8 mouse cellular contexts compared by ENCODE assay signal in genomic region chr11:97627556-97628302, GRCm38 (mm10). TPM values are rescaled to one million over a fixed set of nuclear protein-coding genes. Genes with fewer than 3 reads are reported as not detected.
DNase-seq lines count a peak whose midpoint lies in the region; ATAC-seq and TF ChIP-seq lines count a peak whose summit lies in the region.
"Had no signal": no experiment of that assay in that cellular context is flagged by ENCODE, and none has a peak within 500 bp of the region (broad histone marks: within the 10 kb centered on the region; RNA-seq: fewer than 3 reads in every experiment).

No protein-coding gene starts in this region.

- in situ Hi-C loops in ES-E14 (cut with MboI; ENCODE audit: low sequenced_read_pairs in 2 of 2, unreplicated experiment in 2 of 2) = no loop called here

- H3K27ac ChIP-seq in ES-E14 (ENCODE audit: insufficient read depth, low read depth, low read length, poor library complexity, severe bottlenecking) = peak overlapping the region; percentile 49
- no peak overlapping the region for H3K27ac ChIP-seq in cortical plate, adult 2 months (ENCODE audit: insufficient read depth, low read length)
- H3K27ac ChIP-seq in hindbrain, embryonic 11.5 days (ENCODE audit: low read depth, low read length) = no peak overlapping the region
- H3K27ac ChIP-seq in midbrain, embryonic 11.5 days (ENCODE audit: low read depth, low read length) = no peak overlapping the region

- WGBS in hindbrain, embryonic 11.5 days = under 1% methylated on average over 30 of the region's 30 CpGs
- 0% methylated on average over 30 of the region's 30 CpGs for WGBS in midbrain, embryonic 11.5 days

- no peak for ATAC-seq in hindbrain, embryonic 11.5 days (ENCODE audit: low FRiP score)
- no peak for ATAC-seq in midbrain, embryonic 11.5 days (ENCODE audit: low FRiP score)

- peaks cover 49% of the 10 kb centered on the region for H3K27me3 ChIP-seq in hindbrain, embryonic 11.5 days (ENCODE audit: control insufficient read depth, insufficient read depth, low read length)
- H3K27me3 ChIP-seq in midbrain, embryonic 11.5 days (ENCODE audit: control insufficient read depth, insufficient read depth, low read length) = peaks cover 55% of the 10 kb centered on the region

- peak overlapping the region; percentile 96 for H3K9ac ChIP-seq in ES-E14 (ENCODE audit: insufficient read depth, low read depth, low read length, poor library complexity, severe bottlenecking)
- H3K9ac ChIP-seq in hindbrain, embryonic 11.5 days (ENCODE audit: low read depth, low read length) = peak overlapping the region; percentile 40; the same call in 1 of the 2 replicates
- H3K9ac ChIP-seq in midbrain, embryonic 11.5 days (ENCODE audit: low read length) = peak overlapping the region; percentile 50

- peaks cover 14% of the 10 kb centered on the region for H3K36me3 ChIP-seq in ES-E14 (ENCODE audit: control insufficient read depth, insufficient read depth, low read length, poor library complexity, severe bottlenecking)
- H3K36me3 ChIP-seq in hindbrain, embryonic 11.5 days (ENCODE audit: control insufficient read depth, insufficient read depth, low read length) = no peaks in the 10 kb centered on the region
- H3K36me3 ChIP-seq in midbrain, embryonic 11.5 days (ENCODE audit: control insufficient read depth, insufficient read depth, low read length) = no peaks in the 10 kb centered on the region

- peak overlapping the region; percentile 77 to 89 for H3K4me3 ChIP-seq in ES-E14 (ENCODE audit: insufficient read depth in 1 of 2, low read depth in 1 of 2, low read length in 2 of 2, poor library complexity in 1 of 2, severe bottlenecking in 1 of 2)
- peak overlapping the region; percentile 39; the same call in 1 of the 2 replicates for H3K4me3 ChIP-seq in cortical plate, adult 2 months (ENCODE audit: insufficient read depth, low read length)
- H3K4me3 ChIP-seq in hindbrain, embryonic 11.5 days (ENCODE audit: low read depth, low read length) = peak overlapping the region; percentile 74
- peak overlapping the region; percentile 71 for H3K4me3 ChIP-seq in midbrain, embryonic 11.5 days (ENCODE audit: low read depth, low read length)

- H3K9me3 ChIP-seq in ES-E14 (ENCODE audit: control insufficient read depth, insufficient read depth, low read depth, low read length) = no peaks in the 10 kb centered on the region
- no peaks in the 10 kb centered on the region for H3K9me3 ChIP-seq in hindbrain, embryonic 11.5 days (ENCODE audit: control insufficient read depth, low read length)
- no peaks in the 10 kb centered on the region for H3K9me3 ChIP-seq in midbrain, embryonic 11.5 days (ENCODE audit: control insufficient read depth, low read length)

- TF ChIP-seq CTCF in cortical plate, adult 2 months (IDR thresholded peaks at IDR 0.05; ENCODE audit: extremely low read depth, insufficient read depth, low read length) = no peak

- H3K4me2 ChIP-seq in hindbrain, embryonic 11.5 days (replicated peaks; ENCODE audit: low read depth, low read length) = peak overlapping the region; percentile 91
- H3K4me2 ChIP-seq in midbrain, embryonic 11.5 days = peak overlapping the region; percentile 58

- no peak for TF ChIP-seq POLR2A in cortical plate, adult 2 months (IDR thresholded peaks at IDR 0.05; ENCODE audit: extremely low read depth, insufficient read depth, low read length)

- no peak for DNase-seq in ES-E14 (ENCODE audit: low read depth, low spot score)
- peak; percentile 64 for DNase-seq in hindbrain, embryonic 11.5 days (ENCODE audit: low spot score)
- peak; percentile 92 for DNase-seq in midbrain, embryonic 11.5 days (ENCODE audit: low spot score, missing footprints)
- no peak for DNase-seq in left cerebral cortex, postnatal 36 days (ENCODE audit: low spot score in 2 of 2)
- DNase-seq in frontal cortex, postnatal 14 days (ENCODE audit: low spot score in 2 of 2) = no peak
- DNase-seq in gastrocnemius, adult 8-10 months (ENCODE audit: low spot score in 2 of 2) = no peak
- DNase-seq: right cerebral cortex, adult 18-20 months had no signal

- intact Hi-C loops in left cerebral cortex, postnatal 36 days (cut with DNase I) = no loop called here

- peaks cover 4 to 19% of the 10 kb centered on the region in 2 experiments; a peak in 2 of 4 replicates for H3K4me1 ChIP-seq in ES-E14 (ENCODE audit: control insufficient read depth in 2 of 2, insufficient read depth in 2 of 2, low read length in 2 of 2, poor library complexity in 1 of 2)
- H3K4me1 ChIP-seq in cortical plate, adult 2 months (ENCODE audit: control insufficient read depth, insufficient read depth, low read length) = peaks cover 3% of the 10 kb centered on the region; the same call in 1 of the 2 replicates
- H3K4me1 ChIP-seq in hindbrain, embryonic 11.5 days (replicated peaks; ENCODE audit: control insufficient read depth, insufficient read depth, low read length) = peaks cover 26% of the 10 kb centered on the region
- H3K4me1 ChIP-seq in midbrain, embryonic 11.5 days (ENCODE audit: control insufficient read depth, insufficient read depth, low read length) = peaks cover 30% of the 10 kb centered on the region

TF ChIP-seq in ES-E14, 5 proteins besides CTCF, POLR2A, EP300 and RAD21:
- TF ChIP-seq ZC3H11A (IDR thresholded peaks at IDR 0.05; ENCODE audit: borderline replicate concordance, low read depth, low read length) (no peak), CHD2 (IDR thresholded peaks at IDR 0.05; ENCODE audit: low read depth, low read length) (no peak)

RNA-seq across cellular contexts. Expression of gene Epop, which starts 1.8 kb away (rescaled TPM):
- 100 and 109 TPM in 2 replicates for total RNA-seq in ES-E14 (2012; rRNA removed)
- polyA plus RNA-seq in cortical plate, adult 2 months (2012; rRNA removed) = 89.5 and 95.2 TPM in 2 replicates
- 5.7 and 9.1 TPM in 2 replicates for polyA plus RNA-seq in hindbrain, embryonic 11.5 days (2014; fragmentation: Nextera tagmentation; extraction: Ambion mirVana)
- 7.0 and 12.0 TPM in 2 replicates for polyA plus RNA-seq in midbrain, embryonic 11.5 days (2014; fragmentation: Nextera tagmentation; extraction: Ambion mirVana)
- 100 to 1,000 TPM in 1 of 2 experiments, 10 to 100 TPM in 1; 90.9 to 102 TPM for total RNA-seq in left cerebral cortex, postnatal 36 days (2021)
- under 1 TPM; 0.39 to 0.92 (median 0.75) TPM for total RNA-seq in gastrocnemius, adult 8-10 months (2022)

RNA-seq across cellular contexts. Expression of gene Mllt6, which starts 35.5 kb away (rescaled TPM):
- 113 and 142 TPM in 2 replicates for total RNA-seq in ES-E14 (2012; rRNA removed)
- 78.5 and 83.4 TPM in 2 replicates for polyA plus RNA-seq in cortical plate, adult 2 months (2012; rRNA removed)
- 4.1 and 4.2 TPM in 2 replicates for polyA plus RNA-seq in hindbrain, embryonic 11.5 days (2014; fragmentation: Nextera tagmentation; extraction: Ambion mirVana)
- 3.5 and 4.3 TPM in 2 replicates for polyA plus RNA-seq in midbrain, embryonic 11.5 days (2014; fragmentation: Nextera tagmentation; extraction: Ambion mirVana)
- total RNA-seq in left cerebral cortex, postnatal 36 days (2021) = 100 to 1,000 TPM; 129 to 134 TPM
- 10 to 100 TPM; 45.5 to 63.7 (median 51.7) TPM for total RNA-seq in gastrocnemius, adult 8-10 months (2022)

RNA-seq across cellular contexts. Expression of gene Srcin1, which starts 51.7 kb away (rescaled TPM):
- total RNA-seq in ES-E14 (2012; rRNA removed) = 2.4 and 4.1 TPM in 2 replicates
- 141 and 146 TPM in 2 replicates for polyA plus RNA-seq in cortical plate, adult 2 months (2012; rRNA removed)
- 1.9 and 2.2 TPM in 2 replicates for polyA plus RNA-seq in hindbrain, embryonic 11.5 days (2014; fragmentation: Nextera tagmentation; extraction: Ambion mirVana)
- 1.7 and 2.2 TPM in 2 replicates for polyA plus RNA-seq in midbrain, embryonic 11.5 days (2014; fragmentation: Nextera tagmentation; extraction: Ambion mirVana)
- 100 to 1,000 TPM; 326 to 349 TPM for total RNA-seq in left cerebral cortex, postnatal 36 days (2021)
- total RNA-seq in gastrocnemius, adult 8-10 months (2022) = 1 to 10 TPM; 1.1 to 2.5 (median 1.6) TPM

RNA-seq across cellular contexts. Expression of gene Cisd3, which starts 57.9 kb away (rescaled TPM):
- 49.9 and 66.0 TPM in 2 replicates for total RNA-seq in ES-E14 (2012; rRNA removed)
- 59.9 and 65.5 TPM in 2 replicates for polyA plus RNA-seq in cortical plate, adult 2 months (2012; rRNA removed)
- 11.8 and 14.8 TPM in 2 replicates for polyA plus RNA-seq in hindbrain, embryonic 11.5 days (2014; fragmentation: Nextera tagmentation; extraction: Ambion mirVana)
- polyA plus RNA-seq in midbrain, embryonic 11.5 days (2014; fragmentation: Nextera tagmentation; extraction: Ambion mirVana) = 13.4 and 19.0 TPM in 2 replicates
- total RNA-seq in left cerebral cortex, postnatal 36 days (2021) = 10 to 100 TPM; 56.0 to 59.3 TPM
- 100 to 1,000 TPM; 102 to 119 (median 105) TPM for total RNA-seq in gastrocnemius, adult 8-10 months (2022)

Comparison
In these comparisons a context has a peak if more than half of its experiments do, and no peak if none do; other contexts are left out.
1. DNase-seq: peak in hindbrain, embryonic 11.5 days (single experiment) and midbrain, embryonic 11.5 days (single experiment); none in ES-E14 (single experiment), left cerebral cortex, postnatal 36 days (0 of 2), frontal cortex, postnatal 14 days (0 of 2) and gastrocnemius, adult 8-10 months (0 of 2).
2. H3K9ac ChIP-seq: peak in every context shown above with its lines; median percentile 96 in ES-E14; 50 in midbrain, embryonic 11.5 days; 40 in hindbrain, embryonic 11.5 days.
3. RNA of gene Epop, which starts 1.8 kb away (total RNA-seq): 100 to 109 TPM in ES-E14 and 90.9 to 102 TPM in left cerebral cortex, postnatal 36 days; 0.39 to 0.92 TPM in gastrocnemius, adult 8-10 months; every median in the first group is over 10 times any median in the second.
4. RNA of gene Srcin1, which starts 51.7 kb away (total RNA-seq): 326 to 349 TPM in left cerebral cortex, postnatal 36 days; 2.4 to 4.1 TPM in ES-E14 and 1.1 to 2.5 TPM in gastrocnemius, adult 8-10 months; every median in the first group is over 10 times any median in the second.
5. Peak in every context shown above with its lines, with median percentiles within 50 percentile points of each other: H3K4me3 ChIP-seq.